In the genomic region with DNA sequence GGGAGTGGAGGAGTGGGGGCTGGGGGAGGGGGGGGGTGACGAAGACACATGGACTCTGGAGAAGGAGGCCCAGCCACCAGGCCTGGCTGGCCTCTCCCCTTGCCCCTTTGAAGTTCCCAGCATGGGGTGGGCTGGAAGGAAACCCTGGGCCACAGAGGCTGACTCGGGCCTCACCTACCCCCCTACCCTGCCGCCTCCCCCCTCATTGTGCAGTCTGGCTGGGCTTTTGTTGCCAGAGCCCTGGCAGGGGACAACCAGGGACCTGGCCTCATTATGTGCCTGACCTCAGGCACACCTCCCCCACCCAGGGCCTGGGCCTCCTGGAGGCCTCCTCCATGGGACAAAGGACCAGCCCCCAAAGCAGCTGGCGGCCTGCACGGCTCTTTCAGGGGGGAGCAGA, we compare ENCODE assay signal across 10 mouse cellular contexts.
A peak's percentile ranks its signal among the peaks of the same experiment; 100 is the strongest.
DNase-seq lines count a peak whose midpoint lies in the region; ATAC-seq lines count a peak whose summit lies in the region.
"Had no signal": no experiment of that assay in that cellular context is flagged by ENCODE, and none has a peak within 500 bp of the region (broad histone marks: within the 10 kb centered on the region; RNA-seq: fewer than 3 reads in every experiment).

No protein-coding gene starts in this region.

- no peak overlapping the region for H3K4me3 ChIP-seq in intestine, embryonic 14.5 days (ENCODE audit: low read depth, low read length)
- no peak overlapping the region for H3K4me3 ChIP-seq in intestine, embryonic 16.5 days (ENCODE audit: low read length)
- no peak overlapping the region for H3K4me3 ChIP-seq in hindbrain, embryonic 13.5 days

- no peaks in the 10 kb centered on the region for H3K36me3 ChIP-seq in intestine, embryonic 14.5 days (ENCODE audit: control insufficient read depth, insufficient read depth, low read length)
- no peaks in the 10 kb centered on the region for H3K36me3 ChIP-seq in intestine, embryonic 16.5 days (ENCODE audit: control insufficient read depth, insufficient read depth, low read length)
- H3K36me3 ChIP-seq in hindbrain, embryonic 13.5 days = no peaks in the 10 kb centered on the region

- no peak overlapping the region for H3K4me2 ChIP-seq in intestine, embryonic 14.5 days (ENCODE audit: low read length)
- no peak overlapping the region for H3K4me2 ChIP-seq in intestine, embryonic 16.5 days (ENCODE audit: low read depth, low read length)
- no peak overlapping the region for H3K4me2 ChIP-seq in hindbrain, embryonic 13.5 days

- ATAC-seq in intestine, embryonic 14.5 days (replicated peaks; ENCODE audit: low FRiP score, low TSS enrichment, low read depth) = peak; percentile 54; the same call in 1 of the 2 replicates
- ATAC-seq in intestine, embryonic 16.5 days = no peak
- peak; percentile 25; the same call in 1 of the 2 replicates for ATAC-seq in hindbrain, embryonic 13.5 days (ENCODE audit: low FRiP score)
- ATAC-seq in granulocyte monocyte progenitor cell, adult 5-6 weeks (replicated peaks; ENCODE audit: poor library complexity, severe bottlenecking) = no peak

- no peak overlapping the region for H3K9ac ChIP-seq in intestine, embryonic 14.5 days (ENCODE audit: low read length)
- no peak overlapping the region; the same call in 1 of the 2 replicates for H3K9ac ChIP-seq in intestine, embryonic 16.5 days (ENCODE audit: low read depth, low read length)
- H3K9ac ChIP-seq in hindbrain, embryonic 13.5 days = peak overlapping the region; percentile 53; the same call in 1 of the 2 replicates

- peak overlapping the region; percentile 52; the same call in 1 of the 2 replicates for H3K27ac ChIP-seq in intestine, embryonic 14.5 days (ENCODE audit: low read depth)
- no peak overlapping the region for H3K27ac ChIP-seq in intestine, embryonic 16.5 days (ENCODE audit: low read length)
- H3K27ac ChIP-seq in hindbrain, embryonic 13.5 days = peak overlapping the region; percentile 88

- H3K27me3 ChIP-seq in intestine, embryonic 14.5 days (replicated peaks; ENCODE audit: control insufficient read depth, insufficient read depth, low read length) = no peaks in the 10 kb centered on the region
- H3K27me3 ChIP-seq in intestine, embryonic 16.5 days (replicated peaks; ENCODE audit: control insufficient read depth, insufficient read depth, low read length) = no peaks in the 10 kb centered on the region
- no peaks in the 10 kb centered on the region for H3K27me3 ChIP-seq in hindbrain, embryonic 13.5 days
- H3K27me3 ChIP-seq: CH12.LX had no signal

- peaks cover 47% of the 10 kb centered on the region for H3K4me1 ChIP-seq in intestine, embryonic 14.5 days (replicated peaks; ENCODE audit: control insufficient read depth, insufficient read depth, low read length)
- peaks cover 34% of the 10 kb centered on the region for H3K4me1 ChIP-seq in intestine, embryonic 16.5 days (ENCODE audit: control insufficient read depth, insufficient read depth, low read length)
- peaks cover 85% of the 10 kb centered on the region for H3K4me1 ChIP-seq in hindbrain, embryonic 13.5 days (replicated peaks)

- no peak for DNase-seq in intestine, embryonic 14.5 days (ENCODE audit: low spot score)
- peak; percentile 87 for DNase-seq in embryo, embryonic 10.5 days (ENCODE audit: low spot score)
- DNase-seq in neural tube, embryonic 10.5 days (ENCODE audit: extremely low spot score, low spot score) = peak; percentile 84
- DNase-seq in adipocyte (ENCODE audit: low spot score) = no peak
- DNase-seq in adrenal gland, postnatal 10 days = no peak
- DNase-seq: thymus, postnatal 25 days had no signal

- WGBS in intestine, embryonic 14.5 days = 19% methylated on average over 5 of the region's 5 CpGs
- 34% methylated on average over 4 of the region's 5 CpGs for WGBS in intestine, embryonic 16.5 days
- 6% methylated on average over 5 of the region's 5 CpGs for WGBS in hindbrain, embryonic 13.5 days

- H3K9me3 ChIP-seq in intestine, embryonic 14.5 days (ENCODE audit: control insufficient read depth, low read length) = no peaks in the 10 kb centered on the region
- no peaks in the 10 kb centered on the region for H3K9me3 ChIP-seq in intestine, embryonic 16.5 days (ENCODE audit: control insufficient read depth, low read length)
- H3K9me3 ChIP-seq in hindbrain, embryonic 13.5 days = no peaks in the 10 kb centered on the region

Comparison
In these comparisons a context has a peak if more than half of its experiments do, and no peak if none do; other contexts are left out.
1. ATAC-seq: peak in intestine, embryonic 14.5 days (single experiment) and hindbrain, embryonic 13.5 days (single experiment); none in intestine, embryonic 16.5 days (single experiment) and granulocyte monocyte progenitor cell, adult 5-6 weeks (single experiment).
2. DNase-seq: peak in embryo, embryonic 10.5 days (single experiment) and neural tube, embryonic 10.5 days (single experiment); none in intestine, embryonic 14.5 days (single experiment), adipocyte (single experiment) and adrenal gland, postnatal 10 days (single experiment).